Mouse (Mus musculus): Measurements from ENCODE around the gene Gprc5c.

DNA sequence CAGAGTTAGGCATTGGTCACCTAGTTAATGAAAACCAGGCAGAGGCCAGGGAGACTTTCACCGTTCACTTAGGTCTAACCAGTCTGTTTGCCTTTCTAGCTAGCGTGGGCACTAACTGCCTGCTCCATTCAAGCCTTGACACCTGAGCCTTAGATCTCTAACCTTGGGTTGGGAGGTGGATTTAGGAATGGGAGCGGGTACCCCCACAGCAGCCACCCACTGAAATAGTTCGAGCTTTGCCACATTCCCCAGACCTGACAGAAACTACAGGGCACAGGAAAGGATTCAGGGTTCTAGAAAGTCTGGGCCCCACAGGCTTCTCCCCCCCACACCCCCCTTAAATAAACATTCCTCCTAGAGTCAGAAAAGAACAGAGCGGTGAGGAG lies 893 bp upstream of the Gprc5c start:
- TF ChIP-seq CTCF (IDR thresholded peaks at IDR 0.05; ENCODE audit: extremely low read depth, insufficient read length, insufficient replicate concordance, low read depth, low read length) (no peak), POLR2A (IDR thresholded peaks at IDR 0.05; ENCODE audit: low read depth, low read length) (no peak)

Measured in small intestine, adult 2 months (tissue).